Mouse (Mus musculus): ENCODE results near the gene Gga1. TPM values are rescaled to one million over a fixed set of nuclear protein-coding genes. Genes with fewer than 3 reads are reported as not detected.

The Gga1 gene
- polyA plus RNA-seq, 1 experiment from 2014 or later = 63.1 TPM

- Histone ChIP-seq H3K36me3 (ENCODE audit: control insufficient read depth, insufficient read depth, low read length) (peaks cover under 1% of the 10 kb centered on the region; the same call in 1 of the 2 replicates), H3K9ac (ENCODE audit: low read length) (peak overlapping the region; percentile 81), H3K4me3 (ENCODE audit: low read length) (no peak overlapping the region; the same call in 1 of the 2 replicates), H3K27ac (ENCODE audit: low read length) (peak overlapping the region; percentile 19; the same call in 1 of the 2 replicates), H3K27me3 (ENCODE audit: control insufficient read depth, insufficient read depth, low read depth, low read length) (no peaks in the 10 kb centered on the region), H3K9me3 (ENCODE audit: control insufficient read depth, low read length) (no peaks in the 10 kb centered on the region), H3K4me1 (replicated peaks; ENCODE audit: control insufficient read depth, insufficient read depth, low read length) (peaks cover 31% of the 10 kb centered on the region), H3K4me2 (ENCODE audit: low read depth, low read length) (peak overlapping the region; percentile 77)
- no peak for ATAC-seq (ENCODE audit: low read depth)
- 52% methylated on average over 6 of the region's 6 CpGs for whole genome bisulfite sequencing
Observed at GRCm38 (mm10) chr15:78898507-78899001, 21.6 kb downstream of the Gga1 start.

- Histone ChIP-seq H3K9me3 (ENCODE audit: control insufficient read depth, low read length) (no peaks in the 10 kb centered on the region), H3K4me3 (ENCODE audit: low read length) (peak within 1 kb of the TSS; percentile 71), H3K4me2 (ENCODE audit: low read depth, low read length) (peak within 1 kb of the TSS; percentile 77), H3K9ac (ENCODE audit: low read length) (peak within 1 kb of the TSS; percentile 81), H3K4me1 (replicated peaks; ENCODE audit: control insufficient read depth, insufficient read depth, low read length) (peaks cover 27% of the 10 kb centered on the region), H3K27ac (ENCODE audit: low read length) (peak within 1 kb of the TSS; percentile 75), H3K36me3 (ENCODE audit: control insufficient read depth, insufficient read depth, low read length) (peaks cover 7% of the 10 kb centered on the region; the same call in 1 of the 2 replicates), H3K27me3 (ENCODE audit: control insufficient read depth, insufficient read depth, low read depth, low read length) (no peaks in the 10 kb centered on the region)
- under 1% methylated on average over 17 of the region's 20 CpGs for WGBS
- ATAC-seq (ENCODE audit: low read depth) = no peak
Observed at GRCm38 (mm10) chr15:78899409-78899739, 22.4 kb downstream of the Gga1 start, which contains the start of gene Gm49510. Gene Gm49510, plus strand, starts transcription at chr15:78899667.

GRCm38 (mm10) chr15:78899740-78900584 is 23.0 kb downstream of the Gga1 start, which contains the start of gene Sh3bp1:
Gene Sh3bp1, plus strand, starts transcription at chr15:78899768.
- Histone ChIP-seq H3K9me3 (ENCODE audit: control insufficient read depth, low read length) (no peaks in the 10 kb centered on the region), H3K27me3 (ENCODE audit: control insufficient read depth, insufficient read depth, low read depth, low read length) (no peaks in the 10 kb centered on the region), H3K27ac (ENCODE audit: low read length) (peak within 1 kb of the TSS; percentile 75), H3K4me2 (ENCODE audit: low read depth, low read length) (peak within 1 kb of the TSS; percentile 77), H3K36me3 (ENCODE audit: control insufficient read depth, insufficient read depth, low read length) (peaks cover 12% of the 10 kb centered on the region; the same call in 1 of the 2 replicates), H3K4me3 (ENCODE audit: low read length) (peak within 1 kb of the TSS; percentile 71), H3K9ac (ENCODE audit: low read length) (peak within 1 kb of the TSS; percentile 81), H3K4me1 (replicated peaks; ENCODE audit: control insufficient read depth, insufficient read depth, low read length) (peaks cover 27% of the 10 kb centered on the region)
- ATAC-seq (ENCODE audit: low read depth) = peak; percentile 66
- WGBS = under 1% methylated on average over 44 of the region's 47 CpGs

- H3K27me3 ChIP-seq (ENCODE audit: control insufficient read depth, insufficient read depth, low read depth, low read length) = no peaks in the 10 kb centered on the region
- peak; percentile 16; the same call in 1 of the 2 replicates for ATAC-seq (ENCODE audit: low read depth)
- H3K9ac ChIP-seq (ENCODE audit: low read length) = peak overlapping the region; percentile 81
- peaks cover 27% of the 10 kb centered on the region for H3K4me1 ChIP-seq (replicated peaks; ENCODE audit: control insufficient read depth, insufficient read depth, low read length)
- peak overlapping the region; percentile 75 for H3K27ac ChIP-seq (ENCODE audit: low read length)
- WGBS = 9% methylated on average over 18 of the region's 18 CpGs
- H3K9me3 ChIP-seq (ENCODE audit: control insufficient read depth, low read length) = no peaks in the 10 kb centered on the region
- peak overlapping the region; percentile 71 for H3K4me3 ChIP-seq (ENCODE audit: low read length)
- H3K4me2 ChIP-seq (ENCODE audit: low read depth, low read length) = peak overlapping the region; percentile 77
- peaks cover 13% of the 10 kb centered on the region; the same call in 1 of the 2 replicates for H3K36me3 ChIP-seq (ENCODE audit: control insufficient read depth, insufficient read depth, low read length)
Observed at GRCm38 (mm10) chr15:78900585-78901421, 23.8 kb downstream of the Gga1 start.

- peaks cover 25% of the 10 kb centered on the region for H3K4me1 ChIP-seq (replicated peaks; ENCODE audit: control insufficient read depth, insufficient read depth, low read length)
- H3K36me3 ChIP-seq (ENCODE audit: control insufficient read depth, insufficient read depth, low read length) = peaks cover 14% of the 10 kb centered on the region
- peak overlapping the region; percentile 75 for H3K27ac ChIP-seq (ENCODE audit: low read length)
- peak overlapping the region; percentile 71 for H3K4me3 ChIP-seq (ENCODE audit: low read length)
- H3K9me3 ChIP-seq (ENCODE audit: control insufficient read depth, low read length) = no peaks in the 10 kb centered on the region
- no peak for ATAC-seq (ENCODE audit: low read depth)
- WGBS = 41% methylated on average over 8 of the region's 8 CpGs
- peak overlapping the region; percentile 81 for H3K9ac ChIP-seq (ENCODE audit: low read length)
- peak overlapping the region; percentile 77 for H3K4me2 ChIP-seq (ENCODE audit: low read depth, low read length)
- H3K27me3 ChIP-seq (ENCODE audit: control insufficient read depth, insufficient read depth, low read depth, low read length) = no peaks in the 10 kb centered on the region
Observed at GRCm38 (mm10) chr15:78901422-78901789, 24.4 kb downstream of the Gga1 start.

- H3K9me3 ChIP-seq (ENCODE audit: control insufficient read depth, low read length) = no peaks in the 10 kb centered on the region
- peaks cover 25% of the 10 kb centered on the region for H3K4me1 ChIP-seq (replicated peaks; ENCODE audit: control insufficient read depth, insufficient read depth, low read length)
- H3K4me2 ChIP-seq (ENCODE audit: low read depth, low read length) = no peak overlapping the region
- H3K27ac ChIP-seq (ENCODE audit: low read length) = no peak overlapping the region
- H3K4me3 ChIP-seq (ENCODE audit: low read length) = no peak overlapping the region
- H3K36me3 ChIP-seq (ENCODE audit: control insufficient read depth, insufficient read depth, low read length) = peaks cover 27% of the 10 kb centered on the region
- H3K27me3 ChIP-seq (ENCODE audit: control insufficient read depth, insufficient read depth, low read depth, low read length) = no peaks in the 10 kb centered on the region
- 2% methylated on average over 2 of the region's 2 CpGs for whole genome bisulfite sequencing
- H3K9ac ChIP-seq (ENCODE audit: low read length) = peak overlapping the region; percentile 46
- peak; percentile 11 for ATAC-seq (ENCODE audit: low read depth)
Observed at GRCm38 (mm10) chr15:78903243-78903642, 26.3 kb downstream of the Gga1 start.

- Histone ChIP-seq H3K27me3 (ENCODE audit: control insufficient read depth, insufficient read depth, low read depth, low read length) (no peaks in the 10 kb centered on the region), H3K4me2 (ENCODE audit: low read depth, low read length) (no peak overlapping the region), H3K9me3 (ENCODE audit: control insufficient read depth, low read length) (no peaks in the 10 kb centered on the region), H3K4me1 (replicated peaks; ENCODE audit: control insufficient read depth, insufficient read depth, low read length) (peaks cover under 1% of the 10 kb centered on the region; the same call in 1 of the 2 replicates), H3K36me3 (ENCODE audit: control insufficient read depth, insufficient read depth, low read length) (peaks cover 39% of the 10 kb centered on the region), H3K9ac (ENCODE audit: low read length) (no peak overlapping the region), H3K4me3 (ENCODE audit: low read length) (no peak overlapping the region), H3K27ac (ENCODE audit: low read length) (no peak overlapping the region)
- WGBS = 65% methylated on average over 7 of the region's 7 CpGs
- ATAC-seq (ENCODE audit: low read depth) = no peak
Observed at GRCm38 (mm10) chr15:78908399-78908798, 31.4 kb downstream of the Gga1 start.

GRCm38 (mm10) chr15:78908982-78909381 is 32.0 kb downstream of the Gga1 start:
- ATAC-seq (ENCODE audit: low read depth) = no peak
- no peaks in the 10 kb centered on the region for H3K27me3 ChIP-seq (ENCODE audit: control insufficient read depth, insufficient read depth, low read depth, low read length)
- H3K4me2 ChIP-seq (ENCODE audit: low read depth, low read length) = no peak overlapping the region
- WGBS = 74% methylated on average over 8 of the region's 8 CpGs
- no peak overlapping the region for H3K4me3 ChIP-seq (ENCODE audit: low read length)
- H3K9ac ChIP-seq (ENCODE audit: low read length) = no peak overlapping the region
- H3K4me1 ChIP-seq (replicated peaks; ENCODE audit: control insufficient read depth, insufficient read depth, low read length) = no peaks in the 10 kb centered on the region
- peaks cover 35% of the 10 kb centered on the region for H3K36me3 ChIP-seq (ENCODE audit: control insufficient read depth, insufficient read depth, low read length)
- no peak overlapping the region for H3K27ac ChIP-seq (ENCODE audit: low read length)
- H3K9me3 ChIP-seq (ENCODE audit: control insufficient read depth, low read length) = no peaks in the 10 kb centered on the region

GRCm38 (mm10) chr15:78912040-78912439 is 35.0 kb downstream of the Gga1 start:
- WGBS = 25% methylated on average over 9 of the region's 9 CpGs

More at GRCm38 (mm10) chr15:78912040-78912439, 35.0 kb downstream of the Gga1 start:
- Histone ChIP-seq H3K36me3 (ENCODE audit: control insufficient read depth, insufficient read depth, low read length) (peaks cover 18% of the 10 kb centered on the region), H3K4me2 (ENCODE audit: low read depth, low read length) (no peak overlapping the region), H3K27ac (ENCODE audit: low read length) (no peak overlapping the region), H3K9me3 (ENCODE audit: control insufficient read depth, low read length) (no peaks in the 10 kb centered on the region), H3K4me3 (ENCODE audit: low read length) (no peak overlapping the region), H3K9ac (ENCODE audit: low read length) (no peak overlapping the region), H3K4me1 (replicated peaks; ENCODE audit: control insufficient read depth, insufficient read depth, low read length) (peaks cover 22% of the 10 kb centered on the region), H3K27me3 (ENCODE audit: control insufficient read depth, insufficient read depth, low read depth, low read length) (no peaks in the 10 kb centered on the region)
- ATAC-seq (ENCODE audit: low read depth) = no peak
